Mouse (Mus musculus): ENCODE measurements around the gene Olfr54.
"Not testable (repeated sequence)": the region's sequence is repeated elsewhere in the genome, so short reads cannot be mapped to it uniquely, and the experiment has no call there.

Olfr54 gene

DNA sequence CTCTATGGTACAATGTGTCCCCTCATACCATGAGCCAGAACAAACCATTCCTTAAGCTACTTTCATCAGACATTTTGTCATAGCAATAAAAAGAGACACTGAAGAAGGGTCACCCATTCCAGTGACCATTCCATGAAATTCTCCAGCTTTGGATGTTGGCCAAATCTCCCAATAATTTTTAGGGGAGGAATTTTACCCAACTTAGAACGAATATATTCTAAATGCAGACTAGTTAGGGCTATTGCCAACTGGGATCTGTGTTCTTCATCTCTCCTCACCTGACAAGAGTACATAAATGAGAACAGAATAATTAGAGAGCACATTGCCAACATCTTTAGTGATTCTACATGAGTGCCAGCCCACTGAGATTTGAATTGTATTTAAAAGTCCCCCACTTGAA is at the start of gene Olfr54:
Gene Olfr54, plus strand, starts transcription at position 301 of the 400 bp plus-strand sequence.
- in situ Hi-C loops (cut with MseI, MboI) = no loop called here

DNA sequence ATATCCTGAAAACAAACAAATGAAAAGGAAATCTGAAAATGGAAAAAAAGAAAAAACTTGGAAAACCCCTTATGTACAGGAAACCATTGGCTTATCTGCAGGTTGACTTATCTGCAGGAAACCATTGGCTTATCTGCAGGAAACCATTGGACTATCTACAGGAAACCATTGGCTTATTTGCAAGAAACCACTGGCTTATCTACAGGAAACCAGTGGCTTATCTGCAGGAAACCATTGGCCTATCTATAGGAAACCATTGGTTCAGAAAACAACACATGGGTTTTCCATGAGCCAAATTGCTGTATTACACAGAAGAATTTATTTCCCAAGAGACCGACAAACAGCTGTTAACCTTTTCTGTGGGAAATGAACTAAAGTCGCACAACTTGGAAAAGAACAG is 49.1 kb upstream of the Olfr54 start:
- in situ Hi-C loops (cut with MseI, MboI) = no loop called here

DNA sequence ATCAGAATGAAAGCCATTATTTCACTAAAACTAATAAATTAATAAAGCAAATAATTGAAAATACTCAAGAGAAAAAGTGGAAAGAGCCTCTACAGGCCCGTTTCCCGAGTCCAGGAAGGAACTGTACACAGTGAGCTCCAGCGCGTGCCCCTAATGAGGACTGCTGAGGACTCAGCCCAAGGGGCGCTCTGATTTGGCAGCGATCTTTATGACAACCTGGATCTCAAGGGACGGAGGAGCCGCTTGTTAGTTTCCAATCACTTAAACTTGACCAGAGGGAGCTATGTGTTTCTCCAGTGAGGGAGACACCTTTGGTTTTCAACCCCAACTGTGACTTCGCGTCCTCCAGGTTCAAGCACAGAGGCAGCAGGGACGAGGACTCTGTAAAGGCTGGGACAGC is 47.8 kb upstream of the Olfr54 start, which contains the start of gene Olfr1378:
Gene Olfr1378, plus strand, starts transcription at position 301 of the 400 bp plus-strand sequence.
- in situ Hi-C loops (cut with MseI, MboI) = no loop called here

DNA sequence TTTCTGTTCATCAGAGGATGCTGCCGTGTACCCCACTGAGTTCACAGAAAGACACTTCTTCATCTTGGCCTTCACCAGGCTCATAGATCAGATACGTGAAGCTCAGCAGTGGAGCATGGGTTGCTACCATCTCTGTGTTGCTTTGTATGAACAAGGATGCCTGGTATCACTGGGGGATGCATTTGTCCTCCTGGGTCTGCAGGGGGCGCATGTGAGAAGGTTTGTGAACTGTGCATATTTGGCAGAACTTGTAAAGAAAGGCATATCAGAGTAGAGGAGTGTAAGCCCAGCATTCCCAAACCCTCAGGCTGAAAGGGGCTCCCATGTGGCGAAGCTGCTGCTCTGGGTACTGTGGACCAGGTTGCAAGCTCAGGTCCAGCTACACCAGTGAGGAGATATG is 36.8 kb upstream of the Olfr54 start:
- in situ Hi-C loops (cut with MseI, MboI) = no loop called here

DNA sequence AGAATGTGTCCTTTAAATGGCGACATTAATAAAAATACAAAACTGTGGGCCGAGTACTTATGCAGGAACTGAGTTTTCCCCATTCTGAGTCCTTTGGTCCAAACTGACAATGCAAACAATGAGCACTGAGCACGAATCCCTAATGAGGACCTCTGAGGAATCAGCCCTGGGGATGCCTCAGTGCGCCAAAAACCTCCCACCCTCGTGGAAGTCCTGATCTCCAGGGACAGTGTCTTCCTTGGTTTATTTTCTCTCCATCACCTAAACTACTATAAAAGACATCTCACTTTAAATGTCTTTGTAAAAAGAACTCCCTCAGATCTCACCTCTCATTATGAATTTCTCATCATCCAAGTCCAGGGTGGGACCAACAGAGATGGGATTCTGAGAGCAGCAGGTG is 32.4 kb upstream of the Olfr54 start, which contains the start of gene Olfr1377:
Gene Olfr1377, plus strand, starts transcription at position 301 of the 400 bp plus-strand sequence.
- in situ Hi-C loops (cut with MseI, MboI) = no loop called here

DNA sequence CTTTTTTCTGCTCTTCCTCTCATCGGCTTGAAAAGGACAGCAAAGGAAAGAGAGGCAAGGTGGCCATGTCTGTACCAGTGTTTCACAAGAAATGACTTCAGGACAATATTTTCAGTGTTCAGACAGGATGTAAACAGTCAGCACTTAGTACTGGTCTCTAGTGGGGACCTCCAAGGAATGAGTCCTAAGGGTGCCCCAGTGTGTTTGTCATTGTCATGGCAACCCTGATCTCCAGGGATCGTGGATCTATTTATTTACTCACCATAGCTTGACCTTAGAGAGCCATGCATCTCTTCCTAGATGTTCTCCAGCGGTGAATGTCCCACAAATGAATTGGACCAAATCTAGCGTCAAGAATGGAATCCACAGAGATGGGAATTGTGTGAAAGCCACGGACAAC is 10.7 kb upstream of the Olfr54 start, which contains the start of gene Olfr51:
Gene Olfr51, plus strand, starts transcription at position 301 of the 400 bp plus-strand sequence.
- in situ Hi-C loops (cut with MseI, MboI) = no loop called here

DNA sequence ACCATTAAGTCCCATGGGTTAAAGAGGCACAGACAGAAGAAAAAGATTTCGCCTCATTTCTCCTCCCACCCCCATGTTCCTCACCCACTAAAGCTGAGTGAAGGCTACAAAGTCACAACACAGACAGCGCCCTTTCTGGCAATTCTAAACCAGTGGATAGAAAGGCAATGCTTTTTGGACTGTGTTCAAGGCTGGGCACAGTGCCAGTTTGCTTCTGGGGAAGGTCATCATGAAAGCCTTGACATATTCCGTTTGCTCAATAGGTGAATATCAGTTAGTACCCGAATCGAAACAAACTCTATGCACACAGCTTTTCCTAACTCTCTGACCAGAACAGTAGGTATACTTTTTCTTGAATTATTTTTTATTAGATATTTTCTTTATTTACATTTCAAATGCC is 2.2 kb upstream of the Olfr54 start:
- in situ Hi-C loops (cut with MseI, MboI) = no loop called here

DNA sequence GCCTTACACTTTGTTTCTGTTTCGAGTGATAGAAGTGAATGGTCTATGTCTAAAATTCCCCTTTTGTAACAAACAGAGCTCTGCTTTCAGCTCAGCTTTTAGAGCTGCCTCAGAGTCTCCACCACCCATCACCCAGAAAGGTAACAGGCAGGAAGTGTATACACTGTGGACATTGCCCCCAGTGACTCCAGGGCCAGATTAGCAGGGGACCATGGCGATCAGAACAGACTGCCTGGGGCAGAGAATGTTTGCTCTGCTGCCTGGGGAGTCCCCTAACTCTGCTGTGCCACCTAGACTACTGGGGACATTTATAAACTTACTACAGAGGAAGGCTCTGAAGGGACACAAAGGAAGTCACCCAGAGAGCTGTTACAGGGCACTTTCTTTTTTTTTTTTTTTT is 2.3 kb downstream of the Olfr54 start:
- in situ Hi-C loops (cut with MseI, MboI) = no loop called here

DNA sequence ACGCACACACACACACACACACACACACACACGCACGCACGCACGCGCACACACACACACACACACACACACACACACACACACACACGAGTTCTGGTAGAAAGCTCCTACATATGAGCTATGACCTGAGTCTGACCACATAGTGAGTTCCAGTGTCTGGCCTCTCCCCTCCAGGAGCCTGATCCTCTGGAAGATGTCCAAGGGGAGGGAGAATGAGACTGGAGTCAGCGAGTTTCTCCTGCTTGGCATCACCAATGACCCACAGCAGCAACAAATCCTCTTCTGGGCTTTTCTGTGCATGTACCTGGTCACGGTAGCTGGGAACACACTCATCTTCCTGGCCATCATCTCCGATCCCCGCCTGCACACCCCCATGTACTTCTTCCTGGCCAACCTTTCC is 12.8 kb downstream of the Olfr54 start:
- in situ Hi-C loops (cut with MseI, MboI) = not testable (repeated sequence)

DNA sequence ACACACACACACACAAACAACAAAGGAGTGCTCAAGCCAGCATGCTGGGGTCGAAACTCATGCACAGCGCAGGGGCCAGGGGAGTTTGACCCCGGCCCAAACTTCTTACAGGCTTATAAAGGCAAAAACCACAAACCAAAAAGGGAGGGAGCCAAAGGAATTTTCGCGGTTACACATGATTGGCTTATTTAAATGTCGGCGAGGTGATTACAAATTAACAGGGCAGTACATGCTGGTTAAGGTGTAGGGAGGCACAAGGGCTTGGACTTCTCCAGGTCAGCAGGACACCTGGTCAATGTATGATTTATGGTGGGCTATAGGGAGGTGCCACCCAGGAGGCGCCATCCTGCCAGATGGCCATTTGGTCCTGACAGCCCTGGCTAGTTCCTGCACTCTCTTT is 15.3 kb downstream of the Olfr54 start:
- in situ Hi-C loops (cut with MseI, MboI) = not testable (repeated sequence)

DNA sequence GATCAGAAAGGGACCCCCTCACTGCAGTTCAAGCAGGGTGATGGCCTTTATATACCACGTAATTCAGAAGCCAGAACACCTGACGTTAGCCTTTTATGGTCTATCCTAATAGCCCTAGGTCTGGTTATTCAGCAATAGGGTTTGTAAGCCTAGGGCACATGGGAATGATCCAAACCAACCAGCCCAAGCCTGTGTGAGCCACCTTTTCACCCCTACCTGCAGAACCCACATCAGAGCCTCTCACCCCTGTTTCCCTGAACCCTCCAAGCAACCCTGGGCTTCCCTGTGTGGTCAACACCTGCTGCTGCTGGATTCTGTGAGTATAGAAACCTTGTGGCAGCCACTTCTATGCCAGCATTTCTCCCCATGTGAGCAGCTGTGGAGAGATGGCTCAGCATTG is 16.2 kb downstream of the Olfr54 start:
- in situ Hi-C loops (cut with MseI, MboI) = loop anchor here (5.0 kb wide), 1 partner anchor 88 kb away; the partner anchor contains the start of gene 4933414I15Rik (in 2 of the 2)

DNA sequence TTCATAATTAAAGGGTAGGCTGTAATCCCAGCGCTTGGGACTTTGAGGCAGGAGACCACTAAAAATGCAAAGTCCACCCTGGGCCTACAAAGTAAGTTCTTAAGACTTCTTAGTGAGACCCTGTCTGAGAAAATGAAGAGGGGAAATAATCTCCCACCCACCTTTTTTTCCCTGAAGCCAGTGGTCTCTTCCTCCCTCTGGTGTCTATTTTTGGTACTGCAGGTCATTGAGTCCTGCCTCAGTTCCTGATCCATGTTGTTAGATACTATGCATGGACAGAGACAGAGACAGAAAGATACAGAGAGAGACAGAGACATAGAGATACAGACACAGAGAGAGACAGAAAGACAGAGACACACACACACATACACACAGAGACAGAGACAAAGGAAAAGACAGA is 18.8 kb downstream of the Olfr54 start:
- in situ Hi-C loops (cut with MseI, MboI) = loop anchor here (5.0 kb wide), 1 partner anchor 91 kb away; the partner anchor contains the start of gene 4933414I15Rik (in 2 of the 2)

DNA sequence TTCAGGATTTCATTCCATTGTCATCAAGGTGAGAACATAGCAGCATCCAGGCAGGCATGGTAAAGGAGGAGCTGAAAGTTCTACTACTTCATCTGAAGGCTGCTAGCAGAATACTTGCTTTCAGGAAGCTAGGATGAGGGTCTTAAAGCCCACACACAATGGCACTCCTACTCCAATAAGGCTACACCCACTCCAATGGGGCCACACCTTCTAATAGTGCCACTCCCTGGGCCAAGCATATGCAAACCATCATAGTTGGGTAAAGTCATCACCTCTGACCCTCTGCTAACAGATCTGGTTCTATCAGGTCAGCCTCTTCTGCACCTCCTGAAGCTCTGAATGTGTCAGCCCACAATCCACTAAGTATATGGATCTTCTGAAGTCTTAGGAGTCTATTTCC is 20.1 kb downstream of the Olfr54 start:
- in situ Hi-C loops (cut with MseI, MboI) = loop anchor here (5.0 kb wide), 1 partner anchor 92 kb away; the partner anchor contains the start of gene 4933414I15Rik (in 2 of the 2)

DNA sequence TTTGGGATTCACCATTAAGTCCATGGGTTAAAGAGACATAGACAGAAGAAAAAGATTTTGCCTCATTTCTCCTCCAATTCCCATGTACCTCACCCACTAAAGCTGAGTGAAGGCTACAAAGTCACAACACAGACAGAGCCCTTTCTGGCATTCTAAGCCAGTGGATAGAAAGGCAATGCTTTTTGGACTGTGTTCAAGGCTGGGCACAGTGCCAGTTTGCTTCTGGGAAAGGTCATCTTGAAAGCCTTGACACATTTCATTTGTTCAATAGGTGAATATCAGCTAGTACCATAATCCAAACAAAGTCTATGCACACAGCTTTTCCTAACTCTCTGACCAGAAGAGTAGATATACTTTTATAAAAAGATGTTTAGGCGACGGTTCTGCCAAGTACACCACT is 21.9 kb downstream of the Olfr54 start:
- in situ Hi-C loops (cut with MseI, MboI) = no loop called here

DNA sequence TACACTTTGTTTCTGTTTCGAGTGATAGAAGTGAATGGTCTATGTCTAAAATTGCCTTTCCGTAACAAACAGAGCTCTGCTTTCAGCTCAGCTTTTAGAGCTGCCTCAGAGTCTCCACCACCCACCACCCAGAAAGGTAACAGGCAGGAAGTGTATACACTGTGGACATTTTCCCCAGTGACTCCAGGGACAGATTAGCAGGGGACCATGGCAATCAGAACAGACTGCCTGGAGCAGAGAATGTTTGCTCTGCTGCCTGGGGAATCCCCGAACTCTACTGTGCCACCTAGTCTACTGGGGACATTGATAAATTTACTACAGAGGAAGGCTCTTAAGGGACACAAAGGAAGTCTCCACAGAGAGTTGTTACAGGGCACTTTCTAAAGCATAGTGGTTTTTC is 30.7 kb downstream of the Olfr54 start:
- in situ Hi-C loops (cut with MseI, MboI) = not testable (repeated sequence)

DNA sequence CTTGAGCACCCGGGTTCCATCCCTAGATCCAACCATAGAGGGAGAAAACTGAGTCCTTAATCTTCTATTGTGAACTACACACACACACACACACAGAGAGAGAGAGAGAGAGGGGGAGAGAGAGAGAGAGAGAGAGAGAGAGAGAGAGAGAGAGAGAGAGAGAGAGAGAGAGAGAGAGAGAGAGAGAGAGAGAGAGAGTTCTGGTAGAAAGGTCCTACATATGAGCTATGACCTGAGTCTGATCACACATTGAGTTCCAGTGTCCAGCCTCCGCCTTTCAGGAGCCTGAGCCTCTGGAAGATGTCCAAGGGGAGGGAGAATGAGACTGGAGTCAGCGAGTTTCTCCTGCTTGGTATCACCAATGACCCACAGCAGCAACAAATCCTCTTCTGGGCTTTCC is 33.8 kb downstream of the Olfr54 start, which contains the start of gene Olfr1375:
Gene Olfr1375, plus strand, starts transcription at position 301 of the 400 bp plus-strand sequence.
- in situ Hi-C loops (cut with MseI, MboI) = not testable (repeated sequence)

DNA sequence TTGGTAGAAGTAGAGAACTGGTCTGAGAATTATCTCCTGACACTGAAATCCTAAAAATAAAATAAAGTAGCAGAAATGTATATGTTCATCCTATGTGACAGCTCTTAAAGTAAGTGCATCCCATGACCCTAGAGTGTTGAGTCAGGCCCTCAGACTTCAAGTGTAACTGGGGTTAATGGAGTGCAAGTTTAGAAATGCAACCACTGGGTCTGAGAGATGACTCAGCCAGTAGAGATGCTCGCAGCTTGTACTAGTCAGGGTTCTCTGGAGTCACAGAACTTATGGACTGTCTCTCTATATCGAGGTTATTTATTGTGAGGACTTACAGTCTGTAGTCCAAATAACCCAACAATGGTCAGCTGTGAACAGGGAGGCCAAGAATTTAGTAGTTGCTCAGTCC is 37.6 kb downstream of the Olfr54 start:
- in situ Hi-C loops (cut with MseI, MboI) = no loop called here

DNA sequence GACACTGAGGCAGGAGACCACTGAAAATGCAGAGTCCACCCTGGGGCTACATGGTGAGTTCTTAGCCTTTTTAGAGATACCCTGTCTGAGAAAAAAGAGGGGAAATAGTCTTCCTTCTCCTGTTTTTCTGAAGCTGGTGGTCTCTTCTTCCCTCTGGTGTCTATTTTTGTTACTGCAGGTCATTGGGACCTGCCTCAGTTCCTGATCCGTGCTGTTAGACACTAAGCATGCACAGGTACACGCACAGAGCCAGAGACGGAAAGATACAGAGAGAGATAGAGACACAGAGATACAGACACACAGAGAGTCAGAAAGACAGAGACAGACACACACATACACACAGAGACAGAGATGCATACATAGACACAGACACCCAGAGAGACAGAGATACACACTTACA is 39.2 kb downstream of the Olfr54 start:
- in situ Hi-C loops (cut with MseI, MboI) = no loop called here

DNA sequence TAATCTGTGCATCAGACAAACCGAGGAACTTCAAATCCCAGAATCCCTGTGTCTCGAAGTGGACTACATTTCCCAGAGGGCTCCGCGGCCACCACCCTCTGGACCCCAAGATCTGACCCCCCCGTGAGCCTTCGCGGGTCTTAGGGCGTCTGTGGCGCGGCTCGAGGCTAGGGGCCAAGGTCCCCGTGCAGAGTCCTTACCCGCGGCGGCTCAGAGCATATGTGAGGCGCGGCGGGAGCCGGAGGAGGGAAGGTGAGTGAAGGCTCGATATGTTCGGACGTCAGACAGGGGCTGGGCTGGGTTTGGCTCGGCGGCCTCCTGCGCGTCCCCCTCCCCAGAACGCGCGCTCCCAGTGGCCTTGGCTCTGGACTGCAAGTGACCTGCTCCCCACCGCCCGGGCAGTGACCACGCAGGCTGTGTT is 45.1 kb downstream of the Olfr54 start, which contains the start of gene Zfp354a:
Gene Zfp354a, plus strand, starts transcription at position 107 of the 421 bp plus-strand sequence.
- in situ Hi-C loops (cut with MseI, MboI) = no loop called here

DNA sequence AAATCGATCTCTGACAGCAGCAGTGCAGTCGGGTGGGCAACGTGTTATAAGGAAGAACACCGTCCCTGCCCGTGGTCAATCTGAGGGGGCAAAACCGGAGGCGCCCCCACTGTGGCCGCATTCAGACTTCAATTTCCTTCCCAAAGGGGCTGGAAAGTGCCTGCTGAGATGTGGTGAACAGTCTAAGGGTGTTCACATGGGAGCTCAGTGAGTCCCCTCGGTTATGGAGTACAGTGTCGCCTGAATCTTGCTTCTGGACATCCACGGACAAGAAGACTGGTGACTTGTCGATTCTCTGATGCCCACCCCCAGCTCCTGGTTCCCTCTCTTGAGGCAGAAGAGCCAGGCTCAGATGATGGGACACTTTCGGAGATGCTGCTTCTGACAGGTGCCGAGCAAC is 45.6 kb downstream of the Olfr54 start:
- in situ Hi-C loops (cut with MseI, MboI) = no loop called here

DNA sequence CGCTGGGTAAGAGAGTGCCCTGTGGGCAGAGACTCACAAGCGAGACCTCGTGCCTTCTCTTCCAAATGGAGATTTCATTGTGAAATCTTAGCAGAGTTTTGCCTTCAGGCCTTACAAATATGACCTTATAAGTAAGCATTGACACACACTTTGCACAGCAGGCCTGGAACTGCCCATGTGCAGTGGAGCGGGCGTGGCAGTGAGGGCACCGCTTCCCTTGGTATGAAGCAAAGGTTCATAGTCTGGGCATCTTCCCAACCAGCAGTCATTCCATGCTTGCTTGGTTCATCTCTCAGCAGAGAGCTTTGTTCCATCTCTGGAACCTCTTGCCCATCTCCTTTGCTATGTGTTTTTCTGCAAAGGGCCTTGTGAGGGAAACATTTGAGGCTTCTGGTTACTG is 46.9 kb downstream of the Olfr54 start:
- in situ Hi-C loops (cut with MseI, MboI) = no loop called here

DNA sequence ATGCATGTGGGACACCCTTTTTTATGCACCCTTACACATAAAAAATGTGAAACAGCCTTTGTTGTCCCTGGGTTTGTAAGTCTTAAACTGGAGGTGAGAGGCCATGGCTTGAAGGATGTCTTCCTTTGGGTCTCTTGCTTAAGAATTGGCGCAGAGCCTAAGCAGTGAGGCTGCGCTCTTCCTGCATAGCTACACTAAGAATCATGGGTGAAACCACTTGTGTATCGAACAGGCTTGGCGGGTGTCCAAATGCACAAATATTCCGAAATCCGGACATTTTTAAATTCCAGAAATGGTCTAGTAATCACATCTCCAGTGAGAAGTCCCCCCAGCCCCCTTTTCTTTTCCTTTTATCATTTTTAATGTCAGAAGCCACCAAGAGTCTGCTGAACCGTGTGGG is 49.2 kb downstream of the Olfr54 start:
- in situ Hi-C loops (cut with MseI, MboI) = no loop called here

DNA sequence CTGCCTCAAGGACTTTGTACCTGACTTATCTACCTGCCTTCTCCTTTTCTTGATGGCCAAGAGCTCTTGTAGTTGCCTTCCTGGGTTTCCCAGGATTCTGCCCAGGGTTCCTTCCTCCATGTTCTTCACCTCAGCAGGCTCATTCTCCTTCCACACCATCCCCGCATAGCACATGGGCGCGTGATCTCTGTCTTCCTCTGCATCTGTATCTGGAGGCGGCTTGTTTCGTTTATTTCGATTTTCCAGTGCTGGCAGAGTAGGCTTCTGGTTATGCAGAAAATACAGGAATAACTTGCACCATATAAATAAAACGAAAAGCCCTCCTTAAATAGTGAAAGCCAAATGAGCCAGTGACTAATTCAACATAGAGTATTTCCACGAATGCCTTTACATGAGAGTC is 49.8 kb downstream of the Olfr54 start:
- in situ Hi-C loops (cut with MseI, MboI) = no loop called here
